Mouse (Mus musculus): ENCODE measurements at regions not wholly inside any gene's neighbourhood (a gene's known extent, or its start where the extent isn't known, plus 50 kb on each side); places are given as distances from the start of the nearest gene placed in this dataset.
A peak's percentile ranks its signal among the peaks of the same experiment; 100 is the strongest.
"Not testable (repeated sequence)": the region's sequence is repeated elsewhere in the genome, so short reads cannot be mapped to it uniquely, and the experiment has no call there.

- DNase-seq (ENCODE audit: low spot score in 2 of 2), result no peak
Observed at GRCm38 (mm10) chr7:82047456-82047855, 55.4 kb upstream of the Bnc1 start.

DNA sequence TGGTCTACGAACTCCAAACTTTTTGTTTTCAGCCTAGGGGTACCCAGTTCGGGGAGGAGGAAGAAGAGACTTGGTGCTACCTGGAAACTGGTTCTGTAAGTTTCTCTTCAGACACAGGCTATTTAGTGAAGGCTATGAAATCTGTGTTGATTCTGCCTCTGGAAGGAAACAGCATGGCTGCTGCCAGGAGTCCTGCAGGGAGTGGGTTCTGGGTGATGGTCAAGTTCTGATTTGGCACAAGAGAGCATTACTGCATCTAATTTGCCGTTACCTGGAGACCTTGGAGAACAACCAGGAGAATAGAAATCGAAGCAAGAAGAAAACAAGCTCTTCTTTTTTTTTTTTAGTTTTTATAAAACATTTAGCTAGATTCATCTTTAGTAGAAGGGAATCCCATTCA, 61.3 kb upstream of the Bnc1 start:
- no peak for DNase-seq (ENCODE audit: low spot score in 2 of 2)

GRCm38 (mm10) chr7:82056551-82057230, 64.6 kb upstream of the Bnc1 start:
- no peak for DNase-seq (ENCODE audit: low spot score in 2 of 2)

GRCm38 (mm10) chr7:82063407-82063806, 71.3 kb upstream of the Bnc1 start:
- DNase-seq (ENCODE audit: low spot score in 2 of 2), result no peak

GRCm38 (mm10) chr7:82069629-82070450, 77.7 kb upstream of the Bnc1 start:
- DNase-seq (ENCODE audit: low spot score in 2 of 2), result no peak

DNA sequence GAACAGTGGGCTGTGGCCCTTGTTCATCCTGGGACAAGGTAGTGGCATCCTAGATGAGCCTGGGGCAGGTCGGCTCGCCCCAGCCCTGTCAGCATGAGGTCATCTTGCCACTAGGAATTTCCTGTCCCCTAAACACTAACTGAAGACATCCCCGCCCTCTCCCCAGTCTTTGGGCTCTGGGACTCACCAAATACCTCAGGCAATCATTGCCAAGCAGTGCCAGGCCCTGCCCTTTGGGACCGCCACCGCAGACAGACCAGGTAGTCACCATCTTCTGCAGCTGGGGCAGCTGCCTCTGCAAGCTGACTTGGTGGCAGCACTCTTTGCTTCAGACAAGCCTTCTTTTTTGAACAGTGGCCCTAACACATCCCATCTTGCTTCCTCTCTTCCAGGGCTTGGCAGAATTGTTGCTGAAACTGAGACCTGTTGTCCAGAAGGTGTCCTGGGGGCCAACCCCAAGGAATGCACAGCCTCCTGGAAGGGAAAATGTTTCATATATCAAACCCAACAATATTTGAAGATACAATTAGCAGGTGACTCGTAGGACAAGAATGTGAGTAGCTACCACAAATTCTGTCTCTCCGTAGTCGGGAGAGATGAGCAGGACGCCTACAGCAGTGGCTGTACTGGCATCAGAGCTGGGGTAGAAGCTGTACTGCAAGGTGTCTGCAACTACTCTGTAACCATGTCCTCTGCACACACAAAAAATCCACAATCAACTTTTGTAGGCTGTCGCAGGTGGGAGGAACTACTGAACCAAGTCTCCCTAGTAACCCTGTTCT, 79.0 kb upstream of the Bnc1 start:
- no peak for DNase-seq (ENCODE audit: low spot score in 2 of 2)

DNA sequence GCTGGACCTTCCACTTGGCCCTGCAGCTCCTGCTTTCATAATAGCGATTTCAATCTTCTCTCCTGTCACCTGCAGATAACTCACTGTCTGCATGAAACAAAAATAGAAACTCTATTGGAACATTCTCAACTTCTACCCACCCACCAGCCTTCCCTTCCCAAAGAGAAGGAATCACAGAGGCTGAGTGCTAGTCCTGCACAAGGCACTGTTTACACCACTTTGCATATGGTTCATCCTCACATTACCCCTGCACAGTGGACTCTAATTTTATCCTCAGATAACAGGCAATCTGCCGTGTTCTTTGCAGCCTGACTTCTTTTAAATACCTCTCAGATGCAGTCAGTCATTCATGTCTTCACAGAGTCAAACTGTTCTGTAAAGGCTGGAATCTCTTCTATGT, 83.3 kb upstream of the Bnc1 start:
- DNase-seq (ENCODE audit: low spot score in 2 of 2), result peak in 1 of 2 experiments; percentile 5

DNA sequence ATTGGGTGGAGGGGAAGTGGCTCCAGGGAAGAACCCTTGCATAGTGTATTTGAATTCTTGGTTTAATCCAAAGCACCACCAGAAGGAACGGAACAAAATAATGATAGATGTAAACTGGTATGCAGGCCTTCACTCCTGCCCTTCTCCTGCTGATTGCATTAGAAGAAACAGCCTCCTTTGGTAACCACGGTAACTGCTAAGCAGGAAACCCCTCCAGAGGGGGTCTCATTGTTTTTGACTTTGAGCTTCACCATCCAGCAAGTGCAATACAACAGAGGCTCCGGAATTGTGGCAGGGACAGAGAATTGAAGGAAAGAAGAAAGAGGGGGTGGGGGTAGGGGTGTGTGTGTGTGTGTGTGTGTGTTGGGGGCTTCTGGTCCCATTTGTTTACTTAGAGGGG, 89.8 kb upstream of the Bnc1 start:
- no peak for DNase-seq (ENCODE audit: low spot score in 2 of 2)

GRCm38 (mm10) chr7:82082883-82083282, 90.8 kb upstream of the Sh3gl3 start:
- DNase-seq (ENCODE audit: low spot score in 2 of 2), result no peak

- DNase-seq (ENCODE audit: low spot score in 2 of 2), result no peak
Observed at GRCm38 (mm10) chr7:82084473-82084872, 89.2 kb upstream of the Sh3gl3 start.

- DNase-seq (ENCODE audit: low spot score in 2 of 2), result no peak
Observed at GRCm38 (mm10) chr7:82085205-82085604, 88.4 kb upstream of the Sh3gl3 start.

GRCm38 (mm10) chr7:82098136-82098535, 75.5 kb upstream of the Sh3gl3 start:
- no peak for DNase-seq (ENCODE audit: low spot score in 2 of 2)

DNA sequence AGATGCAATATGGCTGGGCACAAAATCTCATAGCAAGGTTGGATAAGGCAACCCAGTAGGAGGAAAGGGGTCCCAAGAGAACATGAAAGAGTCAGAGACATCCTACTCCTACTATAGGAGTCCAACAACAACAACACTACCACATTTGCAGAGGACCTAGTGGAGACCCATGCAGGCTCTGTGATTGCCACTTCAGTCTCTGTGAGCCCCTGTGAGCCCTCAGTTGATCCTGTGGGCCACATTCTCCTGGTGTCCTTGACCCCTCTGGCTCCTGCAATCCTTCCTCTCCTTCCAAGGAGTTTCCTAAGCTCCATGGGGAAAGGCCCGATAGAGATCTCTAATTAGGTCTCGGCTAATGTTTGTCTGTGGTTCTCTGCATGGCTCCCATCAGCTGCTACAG, 72.3 kb upstream of the Sh3gl3 start:
- no peak for DNase-seq (ENCODE audit: low spot score in 2 of 2)

DNA sequence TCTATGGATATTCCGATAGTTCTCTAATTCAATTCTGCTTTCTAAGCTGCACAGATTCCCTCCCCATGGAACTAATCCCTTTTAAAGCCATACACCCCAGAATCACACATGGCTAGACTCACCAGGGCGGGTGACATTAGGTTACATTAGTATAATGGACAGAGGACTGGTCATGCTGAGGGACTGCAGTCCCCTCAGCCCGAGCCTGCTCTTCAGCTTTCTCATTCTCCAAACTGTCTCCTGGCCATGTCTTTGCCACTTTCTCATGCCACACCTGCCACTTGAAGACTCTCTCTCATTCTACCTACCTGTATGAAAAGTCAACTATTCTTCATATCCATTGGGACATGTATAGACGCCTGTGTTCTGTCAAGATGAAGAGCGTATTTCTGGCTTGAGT, 68.0 kb upstream of the Sh3gl3 start:
- no peak for DNase-seq (ENCODE audit: low spot score in 2 of 2)

- not testable (repeated sequence) for DNase-seq (ENCODE audit: low spot score in 2 of 2)
Observed at GRCm38 (mm10) chr7:82109141-82109540, 64.5 kb upstream of the Sh3gl3 start.

- DNase-seq (ENCODE audit: low spot score in 2 of 2), result no peak
Observed at GRCm38 (mm10) chr7:82109550-82109949, 64.1 kb upstream of the Sh3gl3 start.

DNA sequence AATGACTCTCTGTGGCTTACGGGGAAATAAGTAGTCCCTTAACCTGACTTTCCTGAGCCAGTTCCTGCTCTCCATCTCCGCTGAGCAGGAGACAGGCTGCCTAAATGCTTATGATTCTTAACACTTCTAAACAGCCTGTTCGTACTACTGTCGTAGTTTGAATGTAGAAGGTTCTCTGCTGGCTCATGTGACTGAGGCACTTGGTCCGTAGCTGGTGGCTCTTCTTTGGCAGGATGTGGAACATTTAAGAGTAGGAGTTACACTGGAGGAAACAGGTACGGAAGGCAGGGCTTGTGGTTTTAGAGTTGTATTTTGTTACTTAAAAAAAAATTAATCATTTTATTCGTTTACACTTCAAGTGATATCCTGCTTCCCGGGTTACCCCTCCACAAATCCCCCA, 63.7 kb upstream of the Sh3gl3 start:
- no peak for DNase-seq (ENCODE audit: low spot score in 2 of 2)

DNA sequence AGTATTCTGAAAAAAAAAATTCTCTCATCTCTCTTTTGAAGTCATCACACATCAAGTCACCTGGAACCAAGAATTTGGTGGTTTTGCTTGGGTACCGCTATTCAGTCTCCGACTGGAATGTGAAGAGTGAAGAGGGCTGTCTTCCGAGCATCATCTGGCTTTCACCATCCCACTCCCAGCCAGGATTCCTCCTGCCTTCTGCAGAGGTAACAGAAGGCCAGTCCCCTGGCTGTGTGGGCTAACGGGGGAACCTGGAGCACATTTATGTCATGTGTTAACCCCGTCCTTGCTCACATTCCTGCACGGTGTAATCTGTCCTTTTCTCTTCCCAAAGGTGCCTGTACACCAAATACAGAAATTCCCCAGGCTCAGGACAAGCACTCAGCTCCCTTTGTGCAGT, 61.6 kb upstream of the Sh3gl3 start:
- DNase-seq (ENCODE audit: low spot score in 2 of 2), result no peak

GRCm38 (mm10) chr7:82115646-82116045, 58.0 kb upstream of the Sh3gl3 start:
- DNase-seq (ENCODE audit: low spot score in 2 of 2), result no peak

- DNase-seq (ENCODE audit: low spot score in 2 of 2), result peak; percentile 72 to 75
Observed at GRCm38 (mm10) chr7:82119266-82119665, 54.4 kb upstream of the Sh3gl3 start.

- no peak for DNase-seq (ENCODE audit: low spot score in 2 of 2)
Observed at GRCm38 (mm10) chr7:82119866-82120265, 53.8 kb upstream of the Sh3gl3 start.

- DNase-seq (ENCODE audit: low spot score in 2 of 2), result peak; percentile 26 to 44
Observed at GRCm38 (mm10) chr7:82121746-82122145, 51.9 kb upstream of the Sh3gl3 start.

Measured in right cerebral cortex, postnatal 36 days (tissue).